Mouse (Mus musculus): ENCODE results near the gene Trim47. TPM values are rescaled to one million over a fixed set of nuclear protein-coding genes. Genes with fewer than 3 reads are reported as not detected.

The Trim47 gene
- polyA plus RNA-seq, 1 experiment = 95.4 TPM

DNA sequence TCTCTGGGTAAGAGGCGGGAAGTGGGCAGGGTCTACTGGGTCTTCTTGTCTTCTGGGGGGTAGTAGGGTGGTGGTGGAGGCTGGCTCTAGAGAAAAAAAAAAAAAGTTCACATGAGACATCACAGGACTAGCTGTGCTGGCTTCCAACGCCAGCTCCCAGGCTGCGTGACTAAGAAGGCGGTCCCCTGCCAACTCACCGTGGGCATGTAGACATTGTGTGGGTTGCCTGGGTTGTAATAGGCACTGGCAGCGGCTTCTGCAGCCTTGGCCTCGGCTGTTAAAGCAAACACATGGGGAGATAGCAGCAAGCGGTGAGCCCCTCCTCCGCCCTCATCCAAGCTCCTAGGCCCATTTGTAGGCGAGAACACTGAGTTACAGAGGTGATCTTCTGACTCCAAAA, 47.5 kb downstream of the Trim47 start:
- no peak for TF ChIP-seq CEBPB (IDR thresholded peaks at IDR 0.05; ENCODE audit: low read depth)
- TF ChIP-seq MYOG (IDR thresholded peaks at IDR 0.05; ENCODE audit: control insufficient read depth, extremely low read depth, insufficient read length) = no peak
- no peak for TF ChIP-seq CTCF (IDR thresholded peaks at IDR 0.05; ENCODE audit: control insufficient read depth, insufficient read depth, insufficient read length)
- no peak for TF ChIP-seq USF1 (IDR thresholded peaks at IDR 0.05; ENCODE audit: low read depth)
- TF ChIP-seq FOSL1 (IDR thresholded peaks at IDR 0.05; ENCODE audit: insufficient read depth, low read length, poor library complexity, severe bottlenecking) = no peak
- TF ChIP-seq MAX (IDR thresholded peaks at IDR 0.05) = no peak
- no peak for TF ChIP-seq MYOD1 (IDR thresholded peaks at IDR 0.05; ENCODE audit: control insufficient read depth, insufficient read length, low read depth)
- Histone ChIP-seq H3K27me3 (ENCODE audit: control insufficient read depth, insufficient read depth, insufficient read length) (no peaks in the 10 kb centered on the region), H3K79me2 (ENCODE audit: control insufficient read depth, insufficient read depth) (peaks cover 2% of the 10 kb centered on the region), H3ac (ENCODE audit: control insufficient read depth, insufficient read length, low read depth) (no peak overlapping the region), H3K4me3 (ENCODE audit: insufficient read depth, poor library complexity, severe bottlenecking) (no peak overlapping the region), H3K79me3 (ENCODE audit: low read depth) (no peaks in the 10 kb centered on the region), H3K36me3 (ENCODE audit: control insufficient read depth, insufficient read depth) (peaks cover 50% of the 10 kb centered on the region)

GRCm38 (mm10) chr11:116078676-116079320, 48.2 kb downstream of the Trim47 start:
- no peaks in the 10 kb centered on the region for H3K79me2 ChIP-seq (ENCODE audit: control insufficient read depth, insufficient read depth)
- H3K36me3 ChIP-seq (ENCODE audit: control insufficient read depth, insufficient read depth) = peaks cover 44% of the 10 kb centered on the region
- H3ac ChIP-seq (ENCODE audit: control insufficient read depth, insufficient read length, low read depth) = no peak overlapping the region
- no peak overlapping the region for H3K4me3 ChIP-seq (ENCODE audit: insufficient read depth, poor library complexity, severe bottlenecking)
- no peaks in the 10 kb centered on the region for H3K79me3 ChIP-seq (ENCODE audit: low read depth)
- no peaks in the 10 kb centered on the region for H3K27me3 ChIP-seq (ENCODE audit: control insufficient read depth, insufficient read depth, insufficient read length)
- no peak for TF ChIP-seq USF1 (IDR thresholded peaks at IDR 0.05; ENCODE audit: low read depth)
- TF ChIP-seq MAX (IDR thresholded peaks at IDR 0.05) = no peak
- TF ChIP-seq FOSL1 (IDR thresholded peaks at IDR 0.05; ENCODE audit: insufficient read depth, low read length, poor library complexity, severe bottlenecking) = no peak
- no peak for TF ChIP-seq CEBPB (IDR thresholded peaks at IDR 0.05; ENCODE audit: low read depth)
- TF ChIP-seq MYOD1 (IDR thresholded peaks at IDR 0.05; ENCODE audit: control insufficient read depth, insufficient read length, low read depth) = no peak
- no peak for TF ChIP-seq MYOG (IDR thresholded peaks at IDR 0.05; ENCODE audit: control insufficient read depth, extremely low read depth, insufficient read length)
- TF ChIP-seq CTCF (IDR thresholded peaks at IDR 0.05; ENCODE audit: control insufficient read depth, insufficient read depth, insufficient read length) = no peak

DNA sequence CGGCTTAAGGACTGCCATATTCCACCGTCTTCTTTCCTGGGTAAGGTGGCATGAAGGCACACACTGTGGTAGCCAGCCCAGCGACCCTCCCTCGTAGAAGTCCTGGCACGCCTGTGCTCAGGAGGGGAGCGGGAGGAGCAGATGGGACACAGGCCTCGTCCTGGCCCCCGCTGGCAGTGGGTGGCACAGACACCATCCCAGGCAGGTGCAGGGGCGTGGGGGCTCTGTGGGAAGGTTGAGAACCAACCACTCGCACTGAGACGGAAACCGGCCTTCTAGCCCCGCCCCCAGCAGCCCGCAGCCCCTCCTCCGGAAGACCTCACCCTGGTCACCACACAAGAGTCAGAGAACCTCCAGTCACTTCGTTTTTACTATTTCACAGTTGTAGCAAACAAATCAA, 48.8 kb downstream of the Trim47 start:
- Histone ChIP-seq H3K79me2 (ENCODE audit: control insufficient read depth, insufficient read depth) (no peaks in the 10 kb centered on the region), H3ac (ENCODE audit: control insufficient read depth, insufficient read length, low read depth) (no peak overlapping the region), H3K27me3 (ENCODE audit: control insufficient read depth, insufficient read depth, insufficient read length) (no peaks in the 10 kb centered on the region), H3K36me3 (ENCODE audit: control insufficient read depth, insufficient read depth) (peaks cover 38% of the 10 kb centered on the region), H3K4me3 (ENCODE audit: insufficient read depth, poor library complexity, severe bottlenecking) (no peak overlapping the region), H3K79me3 (ENCODE audit: low read depth) (no peaks in the 10 kb centered on the region)
- TF ChIP-seq CTCF (IDR thresholded peaks at IDR 0.05; ENCODE audit: control insufficient read depth, insufficient read depth, insufficient read length) (no peak), MYOG (IDR thresholded peaks at IDR 0.05; ENCODE audit: control insufficient read depth, extremely low read depth, insufficient read length) (no peak), MYOD1 (IDR thresholded peaks at IDR 0.05; ENCODE audit: control insufficient read depth, insufficient read length, low read depth) (no peak), FOSL1 (IDR thresholded peaks at IDR 0.05; ENCODE audit: insufficient read depth, low read length, poor library complexity, severe bottlenecking) (no peak), CEBPB (IDR thresholded peaks at IDR 0.05; ENCODE audit: low read depth) (no peak), USF1 (IDR thresholded peaks at IDR 0.05; ENCODE audit: low read depth) (no peak), MAX (IDR thresholded peaks at IDR 0.05) (no peak)

- Histone ChIP-seq H3K27me3 (ENCODE audit: control insufficient read depth, insufficient read depth, insufficient read length) (no peaks in the 10 kb centered on the region), H3K36me3 (ENCODE audit: control insufficient read depth, insufficient read depth) (peaks cover 36% of the 10 kb centered on the region), H3K79me2 (ENCODE audit: control insufficient read depth, insufficient read depth) (no peaks in the 10 kb centered on the region), H3K4me3 (ENCODE audit: insufficient read depth, poor library complexity, severe bottlenecking) (no peak within 1 kb of the TSS), H3K79me3 (ENCODE audit: low read depth) (no peaks in the 10 kb centered on the region), H3ac (ENCODE audit: control insufficient read depth, insufficient read length, low read depth) (no peak within 1 kb of the TSS)
- TF ChIP-seq CTCF (IDR thresholded peaks at IDR 0.05; ENCODE audit: control insufficient read depth, insufficient read depth, insufficient read length) = no peak
- no peak for TF ChIP-seq USF1 (IDR thresholded peaks at IDR 0.05; ENCODE audit: low read depth)
- TF ChIP-seq CEBPB (IDR thresholded peaks at IDR 0.05; ENCODE audit: low read depth) = no peak
- no peak for TF ChIP-seq MAX (IDR thresholded peaks at IDR 0.05)
- TF ChIP-seq FOSL1 (IDR thresholded peaks at IDR 0.05; ENCODE audit: insufficient read depth, low read length, poor library complexity, severe bottlenecking) = no peak
- TF ChIP-seq MYOG (IDR thresholded peaks at IDR 0.05; ENCODE audit: control insufficient read depth, extremely low read depth, insufficient read length) = no peak
- TF ChIP-seq MYOD1 (IDR thresholded peaks at IDR 0.05; ENCODE audit: control insufficient read depth, insufficient read length, low read depth) = no peak
These were observed 49.4 kb downstream of the Trim47 start, which contains the start of gene Unc13d for GRCm38 (mm10) chr11:116077446-116078204. Unc13d (minus strand) TSS chr11:116077961.

GRCm38 (mm10) chr11:116076836-116077235, 50.2 kb downstream of the Trim47 start:
- TF ChIP-seq CEBPB (IDR thresholded peaks at IDR 0.05; ENCODE audit: low read depth) (no peak), MYOD1 (IDR thresholded peaks at IDR 0.05; ENCODE audit: control insufficient read depth, insufficient read length, low read depth) (no peak), CTCF (IDR thresholded peaks at IDR 0.05; ENCODE audit: control insufficient read depth, insufficient read depth, insufficient read length) (no peak), FOSL1 (IDR thresholded peaks at IDR 0.05; ENCODE audit: insufficient read depth, low read length, poor library complexity, severe bottlenecking) (no peak), MYOG (IDR thresholded peaks at IDR 0.05; ENCODE audit: control insufficient read depth, extremely low read depth, insufficient read length) (no peak), USF1 (IDR thresholded peaks at IDR 0.05; ENCODE audit: low read depth) (no peak), MAX (IDR thresholded peaks at IDR 0.05) (no peak)
- no peak overlapping the region for H3K4me3 ChIP-seq (ENCODE audit: insufficient read depth, poor library complexity, severe bottlenecking)
- no peaks in the 10 kb centered on the region for H3K79me2 ChIP-seq (ENCODE audit: control insufficient read depth, insufficient read depth)
- H3ac ChIP-seq (ENCODE audit: control insufficient read depth, insufficient read length, low read depth) = no peak overlapping the region
- H3K27me3 ChIP-seq (ENCODE audit: control insufficient read depth, insufficient read depth, insufficient read length) = no peaks in the 10 kb centered on the region
- H3K36me3 ChIP-seq (ENCODE audit: control insufficient read depth, insufficient read depth) = peaks cover 30% of the 10 kb centered on the region
- no peaks in the 10 kb centered on the region for H3K79me3 ChIP-seq (ENCODE audit: low read depth)

Measured in C2C12 (cell line).